Mouse (Mus musculus) brain, embryonic 14.5 days (tissue): Measurements from ENCODE around the gene Phlda1.

Experiments used
- CTCF ChIP-seq: fragments of 200-500 bp; IDR thresholded peaks from 2 replicates; pipeline ENCODE4 v1.5.1; 2012; ENCODE audit warnings: inconsistent platforms, mild to moderate bottlenecking, moderate library complexity, borderline replicate concordance; ENCODE audit not compliant: insufficient read depth, insufficient read length; ENCODE audit errors: extremely low read depth
- POLR2A ChIP-seq: fragments of 200-500 bp; IDR thresholded peaks from 2 replicates; pipeline ENCODE4 v1.6.1; 2012; ENCODE audit warnings: mild to moderate bottlenecking, inconsistent platforms, borderline replicate concordance; ENCODE audit not compliant: poor library complexity, insufficient read depth, insufficient read length, severe bottlenecking; ENCODE audit errors: extremely low read depth

GRCm38 (mm10) chr10:111553695-111554094 lies 47.6 kb downstream of the Phlda1 start:
- TF ChIP-seq POLR2A (no peak), CTCF (no peak)
